Mouse (Mus musculus) left cerebral cortex, adult 6 months (tissue): ENCODE measurements around the gene Rd3. TPM values are rescaled to one million over a fixed set of nuclear protein-coding genes. Genes with fewer than 3 reads are reported as not detected.

Experiments
- long read RNA-seq, 2 experiments: library from polyadenylated mRNA; unstranded; transcript quantifications; one replicate each; pipeline ENCODE4 v2.0.0; 2019 to 2020
- polyA plus RNA-seq: library from polyadenylated mRNA; unstranded; fragments of <200 nt; fragmentation: Nextera tagmentation; gene quantifications from 2 replicates; pipeline ENCODE4 v1.2.3, GENCODE M21; 2021

The Rd3 gene
- 0.23 and 0.36 TPM in 2 replicates for polyA plus RNA-seq
- long read RNA-seq, experiment 1, transcript Rd3-202 (3 exons, 3,724 nt): major isoform, 5 of 6 reads
- long read RNA-seq, experiment 1, partial matches to known transcripts: 0 of 6 reads
- long read RNA-seq, experiment 1, other reads (novel, unspliced or antisense): 1 of 6 reads
- long read RNA-seq, experiment 2: 0 reads

GRCm38 (mm10) chr1:191977187-191977586 is at the start of gene Rd3:
Gene Rd3, plus strand, starts transcription at chr1:191977370.

Other genes starting within 250 kb of the Rd3 start
- gene Nek2, start 155.9 kb upstream of the Rd3 start, polyA plus RNA-seq: 0.58 TPM in 2 replicates
- 2.2 and 3.1 TPM in 2 replicates for gene Slc30a1, start 70.6 kb upstream of the Rd3 start, polyA plus RNA-seq
- gene Traf5, start 115.2 kb downstream of the Rd3 start, polyA plus RNA-seq: 4.5 and 4.6 TPM in 2 replicates
- gene Rcor3, start 160.7 kb downstream of the Rd3 start, polyA plus RNA-seq: 10.8 and 11.4 TPM in 2 replicates
- gene Kcnh1, start 213.4 kb downstream of the Rd3 start, polyA plus RNA-seq: 10.2 and 13.0 TPM in 2 replicates